ENCODE assay signal across 7 mouse cellular contexts in genomic region chr9:30485161-30485560, GRCm38 (mm10).
"Had no signal": no experiment of that assay in that cellular context is flagged by ENCODE, and none has a peak within 500 bp of the region (broad histone marks: within the 10 kb centered on the region; RNA-seq: fewer than 3 reads in every experiment).

No protein-coding gene starts in this region.

- DNase-seq: kidney, adult 2 months; kidney, postnatal 25 days; left cerebral cortex, postnatal 4 days; liver, postnatal 0 days; lung, embryonic 14.5 days; thymus, adult 18-20 months; thymus, postnatal 36 days had no signal
